Mouse (Mus musculus): Measurements from ENCODE around the gene Eif4g3.
"Not testable (repeated sequence)": the region's sequence is repeated elsewhere in the genome, so short reads cannot be mapped to it uniquely, and the experiment has no call there.

Eif4g3 gene

GRCm38 (mm10) chr4:138029168-138029567 lies 36.3 kb downstream of the Eif4g3 start:
- no peak for DNase-seq

GRCm38 (mm10) chr4:138031828-138032227 lies 39.0 kb downstream of the Eif4g3 start:
- DNase-seq, result no peak

- no peak for DNase-seq
These were observed 41.0 kb downstream of the Eif4g3 start for GRCm38 (mm10) chr4:138033871-138034270.

GRCm38 (mm10) chr4:138035435-138036120 lies 42.8 kb downstream of the Eif4g3 start:
- no peak for DNase-seq

GRCm38 (mm10) chr4:138037110-138037509 lies 44.3 kb downstream of the Eif4g3 start:
- no peak for DNase-seq

GRCm38 (mm10) chr4:138037896-138038295 lies 45.1 kb downstream of the Eif4g3 start:
- DNase-seq, result no peak

- DNase-seq, result no peak
These were observed 45.8 kb downstream of the Eif4g3 start for GRCm38 (mm10) chr4:138038365-138039274.

- DNase-seq, result peak; percentile 73 to 81
These were observed 46.4 kb downstream of the Eif4g3 start for GRCm38 (mm10) chr4:138039275-138039651.

- DNase-seq, result peak in 1 of 2 experiments; percentile 41
These were observed 47.8 kb downstream of the Eif4g3 start for GRCm38 (mm10) chr4:138040589-138040988.

GRCm38 (mm10) chr4:138041566-138042256 lies 48.9 kb downstream of the Eif4g3 start:
- DNase-seq, result no peak

GRCm38 (mm10) chr4:138042257-138042589 lies 49.4 kb downstream of the Eif4g3 start:
- DNase-seq, result no peak

- no peak for DNase-seq
These were observed 49.8 kb downstream of the Eif4g3 start for GRCm38 (mm10) chr4:138042625-138043024.

- no peak for DNase-seq
These were observed 52.1 kb downstream of the Eif4g3 start for GRCm38 (mm10) chr4:138044841-138045500.

GRCm38 (mm10) chr4:138045809-138046208 lies 53.0 kb downstream of the Eif4g3 start:
- peak in 1 of 2 experiments; percentile 37 for DNase-seq

GRCm38 (mm10) chr4:138046371-138046770 lies 53.5 kb downstream of the Eif4g3 start:
- no peak for DNase-seq

GRCm38 (mm10) chr4:138049547-138049946 lies 56.7 kb downstream of the Eif4g3 start:
- DNase-seq, result peak in 1 of 2 experiments; percentile 59

GRCm38 (mm10) chr4:138051488-138051887 lies 58.7 kb downstream of the Eif4g3 start:
- no peak for DNase-seq

- no peak for DNase-seq
These were observed 63.8 kb downstream of the Eif4g3 start for GRCm38 (mm10) chr4:138056658-138057057.

GRCm38 (mm10) chr4:138057196-138057754 lies 64.5 kb downstream of the Eif4g3 start:
- not testable (repeated sequence) for DNase-seq

GRCm38 (mm10) chr4:138061161-138061560 lies 68.3 kb downstream of the Eif4g3 start:
- no peak for DNase-seq

GRCm38 (mm10) chr4:138063372-138064265 lies 70.8 kb downstream of the Eif4g3 start:
- peak; percentile 51 to 68 for DNase-seq
